Mouse (Mus musculus) liver, embryonic 16.5 days (tissue): ENCODE results near the gene Scgb2b17. TPM values are rescaled to one million over a fixed set of nuclear protein-coding genes. Genes with fewer than 3 reads are reported as not detected.
"Not testable (repeated sequence)": the region's sequence is repeated elsewhere in the genome, so short reads cannot be mapped to it uniquely, and the experiment has no call there.

Experiments
- ATAC-seq: fragments of 200-750 bp; cut with Nextera tagmentation; 2 replicates; pipeline ENCODE4 v1.8.0; 2017; ENCODE audit warnings: low read depth, mild to moderate bottlenecking, moderate number of reproducible peaks, moderate library complexity
- H3K27ac ChIP-seq: fragments of 300-500 bp; sonication (generic); 2 replicates; pipeline ENCODE4 v1.5.1; 2014; ENCODE audit warnings: mild to moderate bottlenecking, low read length
- H3K27me3 ChIP-seq: fragments of 300-500 bp; sonication (generic); 2 replicates; pipeline ENCODE4 v1.6.1; 2014; ENCODE audit warnings: low read depth, low read length, mixed read lengths; ENCODE audit not compliant: control insufficient read depth, insufficient read depth
- H3K36me3 ChIP-seq: fragments of 300-500 bp; sonication (generic); 2 replicates; pipeline ENCODE4 v1.6.1; 2014; ENCODE audit warnings: mild to moderate bottlenecking; ENCODE audit not compliant: control insufficient read depth, insufficient read depth
- H3K4me1 ChIP-seq: fragments of 300-500 bp; sonication (generic); 2 replicates; pipeline ENCODE4 v1.6.1; 2014; ENCODE audit warnings: low read depth, low read length, mixed read lengths; ENCODE audit not compliant: control insufficient read depth
- H3K4me2 ChIP-seq: fragments of 300-500 bp; sonication (generic); 2 replicates; pipeline ENCODE4 v1.6.1; 2014; ENCODE audit warnings: low read depth, low read length, mixed read lengths
- H3K4me3 ChIP-seq: fragments of 300-500 bp; sonication (generic); 2 replicates; pipeline ENCODE4 v1.5.1; 2014; ENCODE audit warnings: low read depth, mild to moderate bottlenecking, low read length
- H3K9ac ChIP-seq: fragments of 300-500 bp; sonication (generic); 2 replicates; pipeline ENCODE4 v1.6.1; 2014; ENCODE audit warnings: low read depth, low read length
- H3K9me3 ChIP-seq: fragments of 300-500 bp; sonication (generic); replicated peaks from 2 replicates; pipeline ENCODE4 v1.6.1; 2016; ENCODE audit warnings: low read length; ENCODE audit not compliant: control insufficient read depth
- polyA plus RNA-seq: library from polyadenylated mRNA; unstranded; fragments of >200 nt; fragmentation: Nextera tagmentation; extraction: Ambion mirVana; gene quantifications from 2 replicates; pipeline ENCODE4 v1.2.1, GENCODE M21; 2015

Scgb2b17 gene
- polyA plus RNA-seq: not detected in 2 replicates

DNA sequence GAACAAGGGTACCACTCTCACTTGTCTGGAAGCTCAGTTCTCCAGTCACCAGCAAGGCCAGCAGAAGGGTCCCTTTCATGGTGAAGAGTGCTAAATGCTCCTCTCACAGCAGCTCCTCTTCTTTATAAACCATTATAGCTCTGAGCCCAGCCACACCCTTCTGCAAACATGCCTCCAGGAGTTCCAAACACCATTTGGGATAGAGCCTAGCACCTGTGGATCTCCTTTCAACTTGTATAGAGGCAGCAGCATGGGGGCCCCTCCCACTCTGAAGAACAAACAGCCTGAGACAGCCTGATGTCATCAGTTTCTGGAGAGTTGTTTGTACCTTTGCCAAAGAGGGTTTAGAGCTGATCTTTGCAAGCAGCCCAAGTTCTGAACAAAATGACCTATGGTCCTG lies at the start of gene Scgb2b17:
Gene Scgb2b17 (minus strand): TSS at position 101 of the 400 bp plus-strand sequence.
- not testable (repeated sequence) for H3K27ac ChIP-seq, H3K4me3 ChIP-seq, ATAC-seq, H3K4me1 ChIP-seq, H3K4me2 ChIP-seq, H3K36me3 ChIP-seq, H3K9me3 ChIP-seq, H3K27me3 ChIP-seq, H3K9ac ChIP-seq

DNA sequence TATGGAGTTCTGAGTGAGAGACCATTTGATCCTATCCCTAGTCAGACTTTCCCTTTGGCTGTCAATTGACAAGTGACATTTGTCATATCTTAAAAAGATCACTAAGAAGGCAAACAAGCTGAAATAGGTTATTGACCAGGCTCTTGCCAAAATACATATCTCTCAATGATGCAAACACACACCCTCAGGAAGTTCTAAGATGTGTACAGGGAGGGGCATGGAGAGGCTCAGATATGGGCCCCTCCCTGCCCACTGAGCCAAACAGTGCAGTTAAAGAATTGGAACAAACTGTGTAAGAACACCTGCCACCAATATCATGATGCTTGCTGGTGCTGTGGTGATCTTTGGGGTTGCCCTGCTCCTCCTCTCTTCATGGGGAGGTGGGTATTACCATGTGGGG lies 6.8 kb upstream of the Scgb2b17 start, which contains the start of gene Scgb1b17:
Gene Scgb1b17 (plus strand): TSS at position 301 of the 400 bp plus-strand sequence.
- not testable (repeated sequence) for H3K4me3 ChIP-seq, H3K9ac ChIP-seq, ATAC-seq, H3K9me3 ChIP-seq, H3K27me3 ChIP-seq, H3K36me3 ChIP-seq, H3K4me2 ChIP-seq, H3K27ac ChIP-seq, H3K4me1 ChIP-seq

Other genes with a start within 250 kb of the Scgb2b17 start
- gene Scgb2b15, start 226.9 kb downstream of the Scgb2b17 start, polyA plus RNA-seq: not detected in 2 replicates
- gene Scgb1b15, start 220.0 kb downstream of the Scgb2b17 start, polyA plus RNA-seq: not detected in 2 replicates
- not detected in 2 replicates for gene Scgb1b17, start 6.9 kb upstream of the Scgb2b17 start, polyA plus RNA-seq
- gene Scgb2b18, start 117.3 kb upstream of the Scgb2b17 start, polyA plus RNA-seq: not detected in 2 replicates
- gene Scgb1b18, start 129.0 kb upstream of the Scgb2b17 start, polyA plus RNA-seq: not detected in 2 replicates
- not detected in 2 replicates for gene Scgb2b19, start 223.8 kb upstream of the Scgb2b17 start, polyA plus RNA-seq
- gene Scgb1b19, start 230.7 kb upstream of the Scgb2b17 start, polyA plus RNA-seq: not detected in 2 replicates